ENCODE assay signal across 8 mouse cellular contexts in the genomic region with DNA sequence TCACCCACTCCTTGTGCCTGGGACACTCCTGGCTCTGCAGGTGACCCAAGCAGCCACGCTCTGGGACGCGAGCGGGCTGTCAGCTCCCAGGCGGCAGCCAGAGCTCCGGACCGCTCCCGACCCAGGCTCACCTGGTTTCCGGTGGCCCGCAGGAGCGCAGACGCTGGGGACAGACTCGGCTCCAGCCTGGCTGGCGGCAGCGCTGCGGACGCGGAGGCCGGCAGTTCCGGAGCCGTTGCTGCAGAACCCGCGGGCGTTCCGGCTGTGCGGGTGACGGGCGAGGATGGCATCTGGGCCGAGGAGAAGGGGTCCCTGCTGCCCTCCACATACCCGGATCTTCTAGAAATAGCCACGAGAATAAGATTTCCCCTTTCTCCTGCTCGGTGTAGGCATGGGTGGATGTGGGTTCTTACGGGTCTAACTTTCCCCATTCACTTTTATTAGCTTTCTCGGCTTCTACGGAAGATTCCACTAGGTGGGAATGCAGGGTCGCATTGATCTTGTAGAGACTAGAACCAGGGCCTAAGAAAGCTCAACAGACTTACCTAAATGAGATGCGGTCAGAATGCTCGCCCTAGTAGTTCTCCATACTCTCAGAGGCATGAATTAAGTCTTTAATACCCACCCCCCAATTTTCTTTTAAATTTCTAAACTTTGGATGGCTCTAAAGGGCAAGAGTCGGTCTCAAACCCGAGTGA. TPM values are rescaled to one million over a fixed set of nuclear protein-coding genes. Genes with fewer than 3 reads are reported as not detected.
A peak's percentile ranks its signal among the peaks of the same experiment; 100 is the strongest.
DNase-seq lines count a peak whose midpoint lies in the region; ATAC-seq and TF ChIP-seq lines count a peak whose summit lies in the region.

A gene (minus strand): TSS at position 648 of the 698 bp plus-strand sequence.

- peaks cover 30% of the 10 kb centered on the region for H3K79me2 ChIP-seq in myocyte (ENCODE audit: control insufficient read depth, insufficient read depth)

- H3K36me3 ChIP-seq in forebrain, embryonic 16.5 days (ENCODE audit: control insufficient read depth, insufficient read depth), result no peaks in the 10 kb centered on the region
- no peaks in the 10 kb centered on the region for H3K36me3 ChIP-seq in myocyte (ENCODE audit: control insufficient read depth, insufficient read depth)

- no peaks in the 10 kb centered on the region for H3K9me3 ChIP-seq in forebrain, embryonic 16.5 days (ENCODE audit: control insufficient read depth, low read length)

- H3ac ChIP-seq in myocyte (ENCODE audit: control insufficient read depth, insufficient read length), result peak within 1 kb of the TSS; percentile 65

- TF ChIP-seq POLR2A in myocyte (IDR thresholded peaks at IDR 0.05; ENCODE audit: insufficient read length, low read depth), result no peak

- peak within 1 kb of the TSS; percentile 80 for H3K4me2 ChIP-seq in forebrain, embryonic 16.5 days (ENCODE audit: low read length)
- peak within 1 kb of the TSS; percentile 96 for H3K4me2 ChIP-seq in myocyte (ENCODE audit: low read depth)

- peak within 1 kb of the TSS; percentile 65 for H3K9ac ChIP-seq in forebrain, embryonic 16.5 days (replicated peaks; ENCODE audit: low read depth, low read length)

- H3K27ac ChIP-seq in forebrain, embryonic 16.5 days (ENCODE audit: low read length), result peak within 1 kb of the TSS; percentile 96

- no peaks in the 10 kb centered on the region for H3K27me3 ChIP-seq in forebrain, embryonic 16.5 days (replicated peaks; ENCODE audit: control insufficient read depth, insufficient read depth, low read length)
- H3K27me3 ChIP-seq in myocyte (ENCODE audit: control insufficient read depth, insufficient read depth, insufficient read length), result no peaks in the 10 kb centered on the region

- H3K4me1 ChIP-seq in forebrain, embryonic 16.5 days (replicated peaks; ENCODE audit: control insufficient read depth, insufficient read depth, low read length), result peaks cover 22% of the 10 kb centered on the region

- H3K4me3 ChIP-seq in forebrain, embryonic 16.5 days (replicated peaks; ENCODE audit: low read length), result peak within 1 kb of the TSS; percentile 97
- peak within 1 kb of the TSS; percentile 60 for H3K4me3 ChIP-seq in myocyte

- no peak for ATAC-seq in forebrain, embryonic 16.5 days

- WGBS in forebrain, embryonic 16.5 days, result 9% methylated on average over 40 of the region's 40 CpGs

- DNase-seq in cerebellum, adult 11 months, result peak; percentile 53
- no peak for DNase-seq in cerebellum, adult 9-10 months
- peak; percentile 48 for DNase-seq in urinary bladder, adult 2 months (ENCODE audit: low spot score)
- no peak for DNase-seq in urinary bladder, postnatal 10 days (ENCODE audit: low spot score)
- DNase-seq in kidney, postnatal 25 days, result peak; percentile 43 to 76
- DNase-seq in thymus, postnatal 4 days, result peak; percentile 53

TF ChIP-seq in myocyte, 11 proteins besides CTCF, POLR2A, EP300 and RAD21:
- no peak for TF ChIP-seq MYOD1 (IDR thresholded peaks at IDR 0.05; ENCODE audit: control insufficient read depth in 1 of 3, insufficient read length in 2 of 3, low read depth in 2 of 3)
- no peak for TF ChIP-seq USF1 (IDR thresholded peaks at IDR 0.05; ENCODE audit: low read depth)
- TF ChIP-seq SRF (IDR thresholded peaks at IDR 0.05; ENCODE audit: control insufficient read depth, insufficient read length, low read depth), result no peak
- no peak for TF ChIP-seq POLR2AphosphoS2 (IDR thresholded peaks at IDR 0.05; ENCODE audit: insufficient read length, low read depth)
- no peak for TF ChIP-seq TCF3 (IDR thresholded peaks at IDR 0.05; ENCODE audit: insufficient read length, low read depth)
- TF ChIP-seq REST (IDR thresholded peaks at IDR 0.05; ENCODE audit: insufficient read depth, insufficient read length), result no peak
- TF ChIP-seq MYOG (IDR thresholded peaks at IDR 0.05; ENCODE audit: control insufficient read depth in 1 of 3, insufficient read depth in 1 of 3, insufficient read length in 2 of 3, low read depth in 2 of 3), result no peak
- no peak for TF ChIP-seq TCF12 (IDR thresholded peaks at IDR 0.05; ENCODE audit: insufficient read depth, poor library complexity, severe bottlenecking)
- no peak for TF ChIP-seq CEBPB (IDR thresholded peaks at IDR 0.05; ENCODE audit: insufficient read depth, poor library complexity, severe bottlenecking)
- no peak for TF ChIP-seq E2F4 (IDR thresholded peaks at IDR 0.05; ENCODE audit: insufficient read depth)
- TF ChIP-seq MAX (IDR thresholded peaks at IDR 0.05; ENCODE audit: low read depth), result no peak

RNA-seq across cellular contexts. Expression of the gene that starts here (rescaled TPM):
- polyA plus RNA-seq in urinary bladder, adult 2 months (2012; rRNA removed), result 2.9 and 3.1 TPM in 2 replicates
- 1.2 and 3.4 TPM in 2 replicates for polyA plus RNA-seq in forebrain, embryonic 16.5 days (2015; fragmentation: Nextera tagmentation; extraction: Ambion mirVana)
- not detected for polyA plus RNA-seq in myocyte (2012; fragmentation: generic; extraction: Trizol)

Comparison
In these comparisons a context has a peak if more than half of its experiments do, and no peak if none do; other contexts are left out.
1. DNase-seq: peak in cerebellum, adult 11 months (single experiment), urinary bladder, adult 2 months (single experiment), kidney, postnatal 25 days (2 of 2) and thymus, postnatal 4 days (single experiment); none in cerebellum, adult 9-10 months (single experiment) and urinary bladder, postnatal 10 days (single experiment).